Mouse (Mus musculus): ENCODE data around the gene Vps16. TPM values are rescaled to one million over a fixed set of nuclear protein-coding genes. Genes with fewer than 3 reads are reported as not detected.

Vps16 gene
- polyA plus RNA-seq, 1 experiment from 2014 or later, result 106 TPM

DNA sequence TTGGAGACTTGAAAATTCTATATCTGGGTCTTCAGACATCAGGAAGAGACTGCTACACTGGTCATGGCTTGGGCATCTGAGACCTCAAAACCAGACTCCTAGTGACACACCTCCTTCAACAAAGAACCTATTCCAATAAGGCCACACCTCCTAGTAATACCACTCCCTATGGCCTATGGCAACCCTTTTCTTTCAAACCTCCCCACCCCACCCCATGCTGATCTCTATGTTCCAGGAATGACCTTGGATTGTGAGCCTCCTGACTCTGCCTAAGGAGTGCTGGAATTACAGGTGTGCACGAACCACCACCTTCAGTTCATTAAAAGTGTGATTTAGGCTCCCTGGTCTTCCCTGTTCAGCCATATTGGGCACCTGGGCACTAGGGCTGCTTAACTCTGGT is 24.1 kb upstream of the Vps16 start:
- WGBS, result 86% methylated on average over 1 of the region's 1 CpGs
- H3K27ac ChIP-seq, result no peak overlapping the region
- peaks cover 7% of the 10 kb centered on the region for H3K36me3 ChIP-seq
- H3K9me3 ChIP-seq, result no peaks in the 10 kb centered on the region
- no peak overlapping the region for H3K9ac ChIP-seq
- no peaks in the 10 kb centered on the region for H3K27me3 ChIP-seq
- H3K4me2 ChIP-seq, result no peak overlapping the region
- peaks cover 27% of the 10 kb centered on the region for H3K4me1 ChIP-seq
- no peak overlapping the region for H3K4me3 ChIP-seq
- no peak for ATAC-seq (ENCODE audit: insufficient number of reproducible peaks, low FRiP score, low TSS enrichment, low read depth)

DNA sequence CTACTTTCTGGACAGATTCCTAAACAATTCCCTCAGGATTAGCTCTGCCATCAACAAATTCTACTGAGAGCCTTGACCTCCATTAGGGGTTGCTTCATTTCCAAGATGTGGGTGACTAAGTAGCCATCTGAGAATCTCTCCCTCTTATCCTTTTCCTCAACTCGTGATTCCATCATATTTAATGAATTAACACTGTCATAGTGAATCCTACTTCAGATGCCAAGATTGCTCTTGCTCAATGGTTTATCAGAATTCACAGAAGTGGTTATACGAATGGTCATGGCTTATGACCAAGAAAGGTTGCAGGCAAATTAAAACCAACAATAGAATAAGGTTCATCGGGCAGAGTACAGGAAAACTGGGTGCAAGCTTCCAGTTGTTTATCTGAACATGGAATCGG is 22.2 kb upstream of the Vps16 start:
- H3K4me1 ChIP-seq, result peaks cover 20% of the 10 kb centered on the region
- no peak for ATAC-seq (ENCODE audit: insufficient number of reproducible peaks, low FRiP score, low TSS enrichment, low read depth)
- WGBS, result 80% methylated on average over 4 of the region's 4 CpGs
- H3K36me3 ChIP-seq, result no peaks in the 10 kb centered on the region
- H3K9me3 ChIP-seq, result no peaks in the 10 kb centered on the region
- H3K4me3 ChIP-seq, result no peak overlapping the region
- no peak overlapping the region for H3K27ac ChIP-seq
- no peaks in the 10 kb centered on the region for H3K27me3 ChIP-seq
- no peak overlapping the region for H3K9ac ChIP-seq
- no peak overlapping the region for H3K4me2 ChIP-seq

DNA sequence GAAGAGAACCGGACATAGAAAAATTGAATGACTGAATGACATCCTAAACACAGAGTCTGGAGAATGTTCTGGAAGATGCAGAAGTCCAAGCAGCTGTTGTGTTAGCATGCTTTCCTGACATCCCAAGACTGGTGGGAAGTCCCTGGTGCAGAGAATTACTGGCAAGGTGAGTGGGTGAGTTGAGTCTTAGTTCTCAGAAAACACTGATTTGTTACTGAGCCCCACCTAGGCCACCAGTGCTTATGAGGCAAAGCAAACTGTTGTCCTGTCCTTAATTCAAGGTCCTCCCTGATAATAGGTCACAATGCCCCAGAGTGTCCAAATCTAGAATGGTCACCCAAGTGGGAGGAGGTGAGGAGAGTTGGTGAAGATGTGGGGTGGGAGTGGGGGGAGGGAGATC is 19.2 kb upstream of the Vps16 start, which contains the start of the genes Gm28372 and 1700020A23Rik:
Gene Gm28372 (plus strand): TSS at position 301 of the 400 bp plus-strand sequence.
Gene 1700020A23Rik (plus strand): TSS at position 321 of the 400 bp plus-strand sequence.
- Histone ChIP-seq H3K4me1 (peaks cover 20% of the 10 kb centered on the region), H3K4me2 (no peak within 1 kb of the TSS), H3K36me3 (no peaks in the 10 kb centered on the region), H3K9me3 (no peaks in the 10 kb centered on the region), H3K27me3 (no peaks in the 10 kb centered on the region), H3K27ac (no peak within 1 kb of the TSS), H3K4me3 (no peak within 1 kb of the TSS), H3K9ac (no peak within 1 kb of the TSS)
- WGBS, result 94% methylated on average over 1 of the region's 1 CpGs
- ATAC-seq (ENCODE audit: insufficient number of reproducible peaks, low FRiP score, low TSS enrichment, low read depth), result no peak

GRCm38 (mm10) chr2:130406178-130406577 is 18.0 kb upstream of the Vps16 start, which contains the start of gene Tmem239:
Gene Tmem239 (plus strand): TSS chr2:130406478.
- H3K36me3 ChIP-seq, result no peaks in the 10 kb centered on the region
- H3K27me3 ChIP-seq, result no peaks in the 10 kb centered on the region
- no peak within 1 kb of the TSS for H3K9ac ChIP-seq
- H3K4me2 ChIP-seq, result no peak within 1 kb of the TSS
- WGBS, result 84% methylated on average over 2 of the region's 2 CpGs
- peaks cover 20% of the 10 kb centered on the region for H3K4me1 ChIP-seq
- H3K9me3 ChIP-seq, result no peaks in the 10 kb centered on the region
- no peak for ATAC-seq (ENCODE audit: insufficient number of reproducible peaks, low FRiP score, low TSS enrichment, low read depth)
- no peak within 1 kb of the TSS for H3K27ac ChIP-seq
- H3K4me3 ChIP-seq, result no peak within 1 kb of the TSS

DNA sequence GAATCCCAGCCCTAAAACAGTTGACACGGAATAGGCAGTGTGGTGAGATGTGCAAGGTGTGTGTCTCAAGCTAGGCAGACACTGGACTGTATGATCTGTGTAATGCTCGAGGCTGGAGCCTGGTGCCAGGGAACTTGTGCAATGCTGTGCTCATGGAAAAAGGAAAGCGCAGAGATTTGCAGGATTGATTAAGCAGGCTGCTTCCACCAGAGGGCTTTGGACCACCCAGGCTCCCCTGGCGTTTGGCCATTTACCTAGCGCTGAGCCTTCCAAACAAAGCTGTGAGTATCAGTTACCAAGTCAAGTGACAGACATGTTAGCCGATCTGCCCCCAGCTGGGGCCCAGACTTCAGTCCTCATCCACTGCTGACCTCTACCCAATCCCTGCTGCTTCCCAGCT is 15.9 kb upstream of the Vps16 start:
- H3K27me3 ChIP-seq, result no peaks in the 10 kb centered on the region
- H3K4me3 ChIP-seq, result no peak overlapping the region
- peaks cover 27% of the 10 kb centered on the region for H3K4me1 ChIP-seq
- no peaks in the 10 kb centered on the region for H3K9me3 ChIP-seq
- peak overlapping the region; percentile 67 for H3K27ac ChIP-seq
- no peak overlapping the region for H3K9ac ChIP-seq
- peak; percentile 35; the same call in 1 of the 2 replicates for ATAC-seq (ENCODE audit: insufficient number of reproducible peaks, low FRiP score, low TSS enrichment, low read depth)
- WGBS, result 11% methylated on average over 6 of the region's 6 CpGs
- H3K4me2 ChIP-seq, result no peak overlapping the region
- no peaks in the 10 kb centered on the region for H3K36me3 ChIP-seq

GRCm38 (mm10) chr2:130411558-130412495 is 12.3 kb upstream of the Vps16 start:
- H3K4me1 ChIP-seq, result peaks cover 24% of the 10 kb centered on the region
- peak; percentile 58; the same call in 1 of the 2 replicates for ATAC-seq (ENCODE audit: insufficient number of reproducible peaks, low FRiP score, low TSS enrichment, low read depth)
- WGBS, result 34% methylated on average over 16 of the region's 16 CpGs
- H3K27me3 ChIP-seq, result no peaks in the 10 kb centered on the region
- no peaks in the 10 kb centered on the region for H3K36me3 ChIP-seq
- H3K9me3 ChIP-seq, result no peaks in the 10 kb centered on the region
- H3K9ac ChIP-seq, result no peak overlapping the region
- no peak overlapping the region for H3K4me3 ChIP-seq
- no peak overlapping the region for H3K4me2 ChIP-seq
- H3K27ac ChIP-seq, result peak overlapping the region; percentile 67

GRCm38 (mm10) chr2:130412775-130413174 is 11.4 kb upstream of the Vps16 start:
- no peak overlapping the region for H3K4me2 ChIP-seq
- H3K9me3 ChIP-seq, result no peaks in the 10 kb centered on the region
- H3K9ac ChIP-seq, result no peak overlapping the region
- no peaks in the 10 kb centered on the region for H3K36me3 ChIP-seq
- no peak for ATAC-seq (ENCODE audit: insufficient number of reproducible peaks, low FRiP score, low TSS enrichment, low read depth)
- 81% methylated on average over 3 of the region's 3 CpGs for WGBS
- no peak overlapping the region for H3K4me3 ChIP-seq
- H3K27ac ChIP-seq, result peak overlapping the region; percentile 67; the same call in 1 of the 2 replicates
- no peaks in the 10 kb centered on the region for H3K27me3 ChIP-seq
- peaks cover 21% of the 10 kb centered on the region for H3K4me1 ChIP-seq

DNA sequence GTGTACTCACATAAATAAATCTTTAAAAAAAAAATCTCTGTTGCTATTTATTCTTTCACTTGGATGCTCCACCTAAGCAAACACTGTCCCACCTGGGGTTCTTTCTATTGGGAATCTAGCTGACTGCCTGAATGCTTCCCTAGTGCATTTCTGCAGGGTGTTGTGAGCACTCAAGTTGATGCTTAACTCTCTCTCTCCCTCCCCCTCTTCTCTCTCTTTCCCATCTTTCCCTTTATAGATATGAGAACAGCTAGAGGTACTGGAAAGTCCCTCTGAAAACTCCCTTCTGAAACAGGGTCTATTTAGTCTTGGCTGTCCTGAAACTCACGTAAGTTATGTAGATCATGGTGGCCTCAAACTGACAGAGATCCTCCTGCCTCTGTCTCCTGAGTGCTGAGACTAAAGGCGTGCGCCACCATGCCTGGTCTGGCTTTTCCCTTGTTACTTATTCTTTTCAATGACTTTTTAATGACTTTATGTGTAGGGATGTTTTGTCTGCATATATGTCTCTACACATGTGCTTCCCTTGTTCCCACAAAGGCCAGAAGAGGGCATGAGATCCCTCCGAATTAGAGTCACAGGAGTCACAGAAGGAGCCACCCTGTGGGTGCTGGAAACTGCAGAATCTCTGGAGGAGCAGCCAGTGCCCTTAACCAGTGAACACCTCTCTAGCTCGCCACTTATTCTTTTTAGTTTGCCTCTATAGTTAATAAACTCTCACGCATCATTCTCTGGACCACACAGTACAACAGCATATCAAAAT is 9.9 kb upstream of the Vps16 start:
- Histone ChIP-seq H3K4me1 (peaks cover 11% of the 10 kb centered on the region), H3K27ac (no peak overlapping the region)

GRCm38 (mm10) chr2:130421781-130422620 is 2.1 kb upstream of the Vps16 start:
- H3K36me3 ChIP-seq, result peaks cover 19% of the 10 kb centered on the region
- no peak overlapping the region for H3K27ac ChIP-seq
- H3K4me1 ChIP-seq, result peaks cover 35% of the 10 kb centered on the region
- H3K27me3 ChIP-seq, result no peaks in the 10 kb centered on the region
- H3K4me3 ChIP-seq, result no peak overlapping the region
- no peak overlapping the region for H3K9ac ChIP-seq
- no peak overlapping the region for H3K4me2 ChIP-seq
- no peak for ATAC-seq (ENCODE audit: insufficient number of reproducible peaks, low FRiP score, low TSS enrichment, low read depth)
- H3K9me3 ChIP-seq, result no peaks in the 10 kb centered on the region
- WGBS, result 96% methylated on average over 26 of the region's 26 CpGs

More for the DNA sequence above, 9.9 kb upstream of the Vps16 start:
- Histone ChIP-seq H3K9me3 (no peaks in the 10 kb centered on the region), H3K27me3 (no peaks in the 10 kb centered on the region), H3K9ac (no peak overlapping the region), H3K4me3 (no peak overlapping the region), H3K36me3 (peaks cover 9% of the 10 kb centered on the region), H3K4me2 (no peak overlapping the region)
- WGBS, result 72% methylated on average over 6 of the region's 6 CpGs
- no peak for ATAC-seq (ENCODE audit: insufficient number of reproducible peaks, low FRiP score, low TSS enrichment, low read depth)

- 13% methylated on average over 49 of the region's 49 CpGs for WGBS
- H3K9me3 ChIP-seq, result no peaks in the 10 kb centered on the region
- no peaks in the 10 kb centered on the region for H3K27me3 ChIP-seq
- peaks cover 17% of the 10 kb centered on the region for H3K36me3 ChIP-seq
- H3K4me1 ChIP-seq, result peaks cover 35% of the 10 kb centered on the region
- H3K4me3 ChIP-seq, result peak overlapping the region; percentile 85
- peak overlapping the region; percentile 93 for H3K4me2 ChIP-seq
- peak overlapping the region; percentile 74 for H3K9ac ChIP-seq
- peak overlapping the region; percentile 95 for H3K27ac ChIP-seq
- ATAC-seq (ENCODE audit: insufficient number of reproducible peaks, low FRiP score, low TSS enrichment, low read depth), result peak; percentile 56
Observed at GRCm38 (mm10) chr2:130423397-130424125, 578 bp upstream of the Vps16 start.

GRCm38 (mm10) chr2:130425112-130425511 is 973 bp downstream of the Vps16 start:
- no peaks in the 10 kb centered on the region for H3K9me3 ChIP-seq
- no peak for ATAC-seq (ENCODE audit: insufficient number of reproducible peaks, low FRiP score, low TSS enrichment, low read depth)
- H3K27me3 ChIP-seq, result no peaks in the 10 kb centered on the region
- H3K9ac ChIP-seq, result peak overlapping the region; percentile 74
- 43% methylated on average over 5 of the region's 5 CpGs for WGBS
- no peak overlapping the region for H3K27ac ChIP-seq
- peak overlapping the region; percentile 85 for H3K4me3 ChIP-seq
- H3K4me1 ChIP-seq, result peaks cover 35% of the 10 kb centered on the region
- H3K36me3 ChIP-seq, result peaks cover 3% of the 10 kb centered on the region; the same call in 1 of the 2 replicates
- peak overlapping the region; percentile 93 for H3K4me2 ChIP-seq
